In the genomic region with DNA sequence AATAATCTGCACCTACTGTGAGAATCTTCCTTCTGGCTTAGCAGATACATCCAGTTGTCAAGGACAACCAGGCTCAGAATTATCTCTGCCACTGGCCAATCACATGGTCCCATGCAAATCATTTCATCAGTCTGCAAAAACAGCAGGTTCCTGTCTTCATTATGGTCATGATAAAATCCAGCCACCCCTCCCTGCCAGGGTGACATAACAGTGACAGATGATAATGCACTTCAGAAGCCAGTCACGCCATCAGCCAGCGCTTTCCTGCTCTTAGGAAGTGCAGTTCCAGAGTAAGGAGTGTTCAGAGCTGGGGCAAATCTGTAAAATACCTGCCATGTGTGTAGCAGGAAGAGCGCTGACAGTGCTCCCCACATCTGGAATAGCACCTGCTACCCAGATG, we compare ENCODE assay signal across 11 mouse cellular contexts.
A peak's percentile ranks its signal among the peaks of the same experiment; 100 is the strongest.
DNase-seq lines count a peak whose midpoint lies in the region; ATAC-seq lines count a peak whose summit lies in the region.
"Had no signal": no experiment of that assay in that cellular context is flagged by ENCODE, and none has a peak within 500 bp of the region (broad histone marks: within the 10 kb centered on the region; RNA-seq: fewer than 3 reads in every experiment).

No protein-coding gene starts in this region.

- no peak overlapping the region for H3K9ac ChIP-seq in hindbrain, embryonic 11.5 days (ENCODE audit: low read depth, low read length)
- no peak overlapping the region for H3K9ac ChIP-seq in liver, embryonic 13.5 days
- H3K9ac ChIP-seq: limb, embryonic 12.5 days had no signal

- no peaks in the 10 kb centered on the region for H3K9me3 ChIP-seq in hindbrain, embryonic 11.5 days (ENCODE audit: control insufficient read depth, low read length)
- H3K9me3 ChIP-seq in hindbrain, embryonic 10.5 days, result peaks cover 12% of the 10 kb centered on the region; the same call in 1 of the 2 replicates
- no peaks in the 10 kb centered on the region for H3K9me3 ChIP-seq in liver, embryonic 13.5 days (replicated peaks)

- peaks cover 4% of the 10 kb centered on the region; the same call in 1 of the 2 replicates for H3K36me3 ChIP-seq in hindbrain, embryonic 11.5 days (ENCODE audit: control insufficient read depth, insufficient read depth, low read length)
- peaks cover 21% of the 10 kb centered on the region for H3K36me3 ChIP-seq in hindbrain, embryonic 10.5 days
- peaks cover 62% of the 10 kb centered on the region for H3K36me3 ChIP-seq in liver, embryonic 13.5 days

- H3K27ac ChIP-seq in hindbrain, embryonic 11.5 days (ENCODE audit: low read depth, low read length), result no peak overlapping the region
- no peak overlapping the region for H3K27ac ChIP-seq in hindbrain, embryonic 10.5 days
- H3K27ac ChIP-seq in liver, embryonic 13.5 days, result peak overlapping the region; percentile 68
- H3K27ac ChIP-seq: limb, embryonic 12.5 days had no signal

- no peaks in the 10 kb centered on the region for H3K27me3 ChIP-seq in hindbrain, embryonic 11.5 days (ENCODE audit: control insufficient read depth, insufficient read depth, low read length)
- H3K27me3 ChIP-seq in hindbrain, embryonic 10.5 days (ENCODE audit: insufficient read depth, poor library complexity, severe bottlenecking), result peaks cover 26% of the 10 kb centered on the region
- H3K27me3 ChIP-seq in liver, embryonic 13.5 days, result no peaks in the 10 kb centered on the region
- H3K27me3 ChIP-seq: limb, embryonic 12.5 days had no signal

- 68% methylated on average over 3 of the region's 3 CpGs for WGBS in hindbrain, embryonic 11.5 days
- 73% methylated on average over 3 of the region's 3 CpGs for WGBS in hindbrain, embryonic 10.5 days
- 42% methylated on average over 3 of the region's 3 CpGs for WGBS in liver, embryonic 13.5 days (ENCODE audit: insufficient replicate concordance)

- H3K4me1 ChIP-seq in hindbrain, embryonic 11.5 days (replicated peaks; ENCODE audit: control insufficient read depth, insufficient read depth, low read length), result no peaks in the 10 kb centered on the region
- H3K4me1 ChIP-seq in hindbrain, embryonic 10.5 days (replicated peaks), result peaks cover 15% of the 10 kb centered on the region
- peaks cover 83% of the 10 kb centered on the region for H3K4me1 ChIP-seq in liver, embryonic 13.5 days (replicated peaks)

- no peak overlapping the region for H3K4me2 ChIP-seq in hindbrain, embryonic 11.5 days (replicated peaks; ENCODE audit: low read depth, low read length)
- no peak overlapping the region for H3K4me2 ChIP-seq in liver, embryonic 13.5 days
- H3K4me2 ChIP-seq: limb, embryonic 12.5 days had no signal

- peak; percentile 35; the same call in 1 of the 2 replicates for ATAC-seq in hindbrain, embryonic 11.5 days (ENCODE audit: low FRiP score)
- peak; percentile 31 for ATAC-seq in common myeloid progenitor, adult 5-6 weeks (replicated peaks; ENCODE audit: low read depth, poor library complexity, severe bottlenecking)
- peak; percentile 66 for ATAC-seq in liver, embryonic 13.5 days (ENCODE audit: low read depth)

- no peak for DNase-seq in hindbrain, embryonic 11.5 days (ENCODE audit: low spot score)
- no peak for DNase-seq in hindbrain, embryonic 10.5 days (ENCODE audit: low spot score)
- DNase-seq in MN1 (ENCODE audit: low spot score), result peak; percentile 92
- peak; percentile 68 for DNase-seq in liver, embryonic 13.5 days
- DNase-seq in right cerebral cortex, postnatal 36 days (ENCODE audit: low spot score in 2 of 2), result no peak
- no peak for DNase-seq in frontal cortex, postnatal 14 days (ENCODE audit: low spot score in 2 of 2)
- no peak for DNase-seq in urinary bladder, postnatal 36 days (ENCODE audit: low spot score in 2 of 2)
- DNase-seq: cerebellum, postnatal 14 days; kidney, adult 2 months had no signal

- no peak overlapping the region for H3K4me3 ChIP-seq in hindbrain, embryonic 11.5 days (ENCODE audit: low read depth, low read length)
- no peak overlapping the region for H3K4me3 ChIP-seq in hindbrain, embryonic 10.5 days
- no peak overlapping the region for H3K4me3 ChIP-seq in liver, embryonic 13.5 days (replicated peaks)
- H3K4me3 ChIP-seq: limb, embryonic 12.5 days had no signal

Comparison
In these comparisons a context has a peak if more than half of its experiments do, and no peak if none do; other contexts are left out.
1. DNase-seq: peak in MN1 (single experiment) and liver, embryonic 13.5 days (single experiment); none in hindbrain, embryonic 11.5 days (single experiment), hindbrain, embryonic 10.5 days (single experiment), right cerebral cortex, postnatal 36 days (0 of 2), frontal cortex, postnatal 14 days (0 of 2) and urinary bladder, postnatal 36 days (0 of 2).
2. Peak in every context shown above with its lines, with median percentiles within 50 percentile points of each other: ATAC-seq.